In the genomic region with DNA sequence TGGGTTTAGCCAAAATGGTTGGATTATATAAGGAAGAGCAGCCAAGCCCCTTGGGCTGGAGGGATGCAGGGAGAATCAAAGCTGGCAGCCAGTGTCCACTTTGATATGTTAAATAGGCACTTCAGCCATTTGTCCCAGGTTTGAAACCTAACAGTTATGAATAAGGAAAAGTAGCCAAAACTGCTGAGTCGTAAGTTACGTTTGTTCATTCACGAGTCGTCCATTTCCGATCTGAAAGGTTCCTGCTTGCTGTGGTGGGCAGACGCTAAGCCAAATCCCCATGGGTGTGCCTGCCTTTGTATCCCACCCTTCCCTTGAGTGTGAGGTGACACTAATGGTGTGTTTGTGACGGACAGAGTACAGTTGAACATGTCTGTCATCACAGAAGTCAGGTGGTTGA, we compare ENCODE assay signal across 20 mouse cellular contexts. TPM values are rescaled to one million over a fixed set of nuclear protein-coding genes. Genes with fewer than 3 reads are reported as not detected.
"Had no signal": no experiment of that assay in that cellular context is flagged by ENCODE, and none has a peak within 500 bp of the region (broad histone marks: within the 10 kb centered on the region; RNA-seq: fewer than 3 reads in every experiment).

No protein-coding gene starts in this region.

- H3K4me2 ChIP-seq: lung, embryonic 14.5 days; midbrain, embryonic 12.5 days; neural tube, embryonic 13.5 days; neural tube, embryonic 15.5 days; stomach, embryonic 15.5 days had no signal

- H3K27me3 ChIP-seq: midbrain, embryonic 12.5 days; neural tube, embryonic 13.5 days; neural tube, embryonic 15.5 days; stomach, embryonic 15.5 days had no signal

- DNase-seq: lung, adult 18-20 months; lung, embryonic 14.5 days; lung, postnatal 10 days; lung, postnatal 4 days; midbrain, embryonic 14.5 days; retina, postnatal 1 day; right cerebral cortex, adult 18-20 months; thymus, adult 2 months; thymus, postnatal 25 days; thymus, postnatal 4 days had no signal

- H3K4me3 ChIP-seq: midbrain, embryonic 10.5 days; midbrain, embryonic 12.5 days; myocyte; neural tube, embryonic 13.5 days; neural tube, embryonic 15.5 days; stomach, embryonic 15.5 days had no signal

- H3K36me3 ChIP-seq: midbrain, embryonic 10.5 days; midbrain, embryonic 12.5 days; neural tube, embryonic 13.5 days; neural tube, embryonic 15.5 days; stomach, embryonic 15.5 days had no signal

- H3K27ac ChIP-seq: midbrain, embryonic 10.5 days; midbrain, embryonic 12.5 days; neural tube, embryonic 13.5 days; neural tube, embryonic 15.5 days; stomach, embryonic 15.5 days; stomach, postnatal 0 days had no signal

- H3K9me3 ChIP-seq: midbrain, embryonic 10.5 days; midbrain, embryonic 12.5 days; neural tube, embryonic 13.5 days; neural tube, embryonic 15.5 days; stomach, embryonic 15.5 days had no signal

- ATAC-seq: midbrain, embryonic 16.5 days had no signal

- H3K4me1 ChIP-seq: midbrain, embryonic 10.5 days; midbrain, embryonic 12.5 days; neural tube, embryonic 13.5 days; neural tube, embryonic 15.5 days had no signal

- H3K9ac ChIP-seq: lung, embryonic 14.5 days; midbrain, embryonic 12.5 days; neural tube, embryonic 13.5 days; neural tube, embryonic 15.5 days; stomach, embryonic 15.5 days had no signal

RNA-seq across cellular contexts. Expression of a gene that starts 10.2 kb away (rescaled TPM):
- total RNA-seq: megakaryocyte, adult 5-6 weeks had no signal
- polyA plus RNA-seq: midbrain, embryonic 16.5 days; neural tube, embryonic 15.5 days; spleen, adult 2 months; thymus, adult 2 months had no signal
